Mouse (Mus musculus) embryonic fibroblast, embryonic 13.5 days (primary cell): ENCODE data around the gene Zswim1.

Source experiments
- CTCF ChIP-seq: IDR thresholded peaks from 2 replicates; pipeline ENCODE4 v1.5.1; 2011; ENCODE audit warnings: mild to moderate bottlenecking, control low read depth, low read length, moderate library complexity, borderline replicate concordance; ENCODE audit not compliant: insufficient read depth
- POLR2A ChIP-seq: IDR thresholded peaks from 2 replicates; pipeline ENCODE4 v1.6.1; 2011; ENCODE audit warnings: low read depth, mild to moderate bottlenecking, control low read depth, low read length, moderate library complexity

GRCm38 (mm10) chr2:164861094-164861493, 38.6 kb downstream of the Zswim1 start:
- no peak for TF ChIP-seq CTCF
- no peak for TF ChIP-seq POLR2A
